Mouse (Mus musculus): ENCODE data around the gene Cd80. TPM values are rescaled to one million over a fixed set of nuclear protein-coding genes. Genes with fewer than 3 reads are reported as not detected.

The Cd80 gene
- total and polyA plus RNA-seq, 3 experiments: 39.5 to 57.8 (median 46.2) TPM

GRCm38 (mm10) chr16:38452442-38453202 lies 2.7 kb upstream of the Cd80 start, which contains the start of gene Adprh (continued):
- TF ChIP-seq SMC3 (IDR thresholded peaks at IDR 0.05; ENCODE audit: low read depth, low read length) (peak; percentile 29), KAT2A (IDR thresholded peaks at IDR 0.05; ENCODE audit: insufficient replicate concordance, low read length) (peak; percentile 82), PAX5 (IDR thresholded peaks at IDR 0.05; ENCODE audit: low read length) (no peak), CHD2 (IDR thresholded peaks at IDR 0.05; ENCODE audit: low read length) (peak; percentile 20; the same call in 1 of the 2 replicates), ZC3H11A (IDR thresholded peaks at IDR 0.05; ENCODE audit: low read depth, low read length) (no peak), USF2 (conservative IDR thresholded peaks at IDR 0.05; ENCODE audit: low read depth, low read length) (no peak), UBTF (IDR thresholded peaks at IDR 0.05; ENCODE audit: low read depth, low read length) (0 out of 2 replicates have a peak, but pooled peaks have one; percentile 94), NRF1 (IDR thresholded peaks at IDR 0.05; ENCODE audit: low read depth, low read length) (peak; percentile 78), GABPA (IDR thresholded peaks at IDR 0.05; ENCODE audit: insufficient replicate concordance, low read depth, low read length) (no peak; the same call in 1 of the 2 replicates)

- Histone ChIP-seq H3K79me2 (replicated peaks; ENCODE audit: control insufficient read depth, extremely low read depth, insufficient read depth, poor library complexity, severe bottlenecking) (peaks cover 54% of the 10 kb centered on the region), H3K4me3 (replicated peaks in 1 of 3; ENCODE audit: low read depth in 2 of 3, low read length in 2 of 3, poor library complexity in 1 of 3) (peak overlapping the region; percentile 67 to 88 (median 76)), H3K36me3 (replicated peaks in 1 of 2; ENCODE audit: control insufficient read depth in 1 of 2, insufficient read depth in 1 of 2, low read length in 1 of 2) (peaks cover 18 to 27% of the 10 kb centered on the region in 2 experiments), H3K9ac (ENCODE audit: insufficient read depth, low read depth) (peak overlapping the region; percentile 96), H3K27ac (ENCODE audit: insufficient read depth, low read depth) (peak overlapping the region; percentile 81), H3K4me2 (ENCODE audit: insufficient read depth, low read depth, poor library complexity, severe bottlenecking) (peak overlapping the region; percentile 89), H3K9me3 (replicated peaks; ENCODE audit: low read length) (no peaks in the 10 kb centered on the region), H3K27me3 (replicated peaks) (no peaks in the 10 kb centered on the region), H3K4me1 (ENCODE audit: control insufficient read depth in 1 of 2, insufficient read depth in 2 of 2) (peaks cover 10 to 45% of the 10 kb centered on the region in 2 experiments)
- DNase-seq (ENCODE audit: extremely low read depth): no peak
- in situ Hi-C loops (cut with MboI; ENCODE audit: low pct_ligation_motif_present, low pct_unique_long_range_greater_than_20kb, low sequenced_read_pairs): loop anchor here (5.0 kb wide), 1 partner anchor 46 kb away; no protein-coding TSS in a partner anchor
- dilution Hi-C loops (cut with MboI; ENCODE audit: extremely low pct_ligation_motif_present, extremely low pct_unique_long_range_greater_than_20kb, low sequenced_read_pairs): no loop called here
- no peak for TF ChIP-seq TCF12 (IDR thresholded peaks at IDR 0.05; ENCODE audit: low read depth, low read length)
- TF ChIP-seq E2F4 (IDR thresholded peaks at IDR 0.05; ENCODE audit: insufficient replicate concordance, low read depth, low read length): no peak
- peak; percentile 97 for TF ChIP-seq CHD1 (IDR thresholded peaks at IDR 0.05; ENCODE audit: low read depth, low read length)
- TF ChIP-seq UBTF (IDR thresholded peaks at IDR 0.05; ENCODE audit: low read depth, low read length): no peak
- TF ChIP-seq RCOR1 (conservative IDR thresholded peaks at IDR 0.05; ENCODE audit: low read depth, low read length): peak; percentile 18; the same call in 1 of the 2 replicates
- 0 out of 2 replicates have a peak, but pooled peaks have one; percentile 10 for TF ChIP-seq SIN3A (IDR thresholded peaks at IDR 0.05; ENCODE audit: low read length)
- TF ChIP-seq ZMIZ1 (IDR thresholded peaks at IDR 0.05; ENCODE audit: low read depth, low read length): no peak
- TF ChIP-seq MAX (IDR thresholded peaks at IDR 0.05; ENCODE audit: low read length): no peak
- no peak for TF ChIP-seq ELF1 (IDR thresholded peaks at IDR 0.05; ENCODE audit: low read depth, low read length)
- no peak for TF ChIP-seq USF2 (conservative IDR thresholded peaks at IDR 0.05; ENCODE audit: low read depth, low read length)
- TF ChIP-seq POLR2AphosphoS2 (IDR thresholded peaks at IDR 0.05; ENCODE audit: low read depth, low read length): peak; percentile 8; the same call in 1 of the 2 replicates
Observed at GRCm38 (mm10) chr16:38453203-38453553, 2.2 kb upstream of the Cd80 start.
